ENCODE assay signal across 14 mouse cellular contexts in the genomic region with DNA sequence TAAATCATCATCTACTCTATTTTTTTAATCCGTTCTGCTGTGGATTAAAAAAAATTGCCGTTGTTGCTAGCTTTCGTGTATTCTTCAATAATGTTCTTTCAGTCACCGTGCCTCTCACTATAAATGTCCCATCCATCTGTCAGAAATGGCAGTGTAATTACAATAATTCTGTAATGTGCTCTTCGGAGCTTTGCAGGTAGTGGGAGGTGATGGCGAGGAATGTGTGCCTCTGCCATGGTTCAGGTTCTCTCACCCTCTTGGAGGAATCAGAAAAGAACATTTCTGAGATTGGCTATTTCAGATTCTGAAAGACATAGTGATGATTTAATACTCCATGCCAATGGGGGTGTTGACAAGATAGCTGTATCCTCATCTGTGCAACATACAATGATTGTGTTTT.
DNase-seq lines count a peak whose midpoint lies in the region.
"Had no signal": no experiment of that assay in that cellular context is flagged by ENCODE, and none has a peak within 500 bp of the region (broad histone marks: within the 10 kb centered on the region; RNA-seq: fewer than 3 reads in every experiment).

No protein-coding gene starts in this region.

- DNase-seq in heart, adult 11 months = peak; percentile 24
- no peak for DNase-seq in heart, adult 8-10 months (ENCODE audit: low spot score)
- DNase-seq in right cerebral cortex, adult 18-20 months = peak; percentile 23
- DNase-seq in right cerebral cortex, postnatal 14 days = no peak
- DNase-seq in embryo, embryonic 10 days (ENCODE audit: low spot score) = no peak
- DNase-seq: adrenal gland, adult 2 months; adrenal gland, postnatal 10 days; adrenal gland, postnatal 25 days; cerebellum, adult 11-12 months; cerebellum, adult 2 months; cerebellum, adult 9-10 months; cerebellum, postnatal 10 days; cerebellum, postnatal 25 days; embryo, embryonic 11 days had no signal

Comparison
In these comparisons a context has a peak if more than half of its experiments do, and no peak if none do; other contexts are left out.
1. DNase-seq: peak in heart, adult 11 months (single experiment) and right cerebral cortex, adult 18-20 months (single experiment); none in heart, adult 8-10 months (single experiment), right cerebral cortex, postnatal 14 days (single experiment) and embryo, embryonic 10 days (single experiment).